33 mouse cellular contexts compared by ENCODE assay signal in genomic region chr2:153747994-153748393, GRCm38 (mm10). TPM values are rescaled to one million over a fixed set of nuclear protein-coding genes. Genes with fewer than 3 reads are reported as not detected.
"Had no signal": no experiment of that assay in that cellular context is flagged by ENCODE, and none has a peak within 500 bp of the region (broad histone marks: within the 10 kb centered on the region; RNA-seq: fewer than 3 reads in every experiment).

No protein-coding gene starts in this region.

- H3K9me3 ChIP-seq: embryonic facial prominence, embryonic 10.5 days; embryonic facial prominence, embryonic 12.5 days; embryonic facial prominence, embryonic 13.5 days; embryonic facial prominence, embryonic 15.5 days; forebrain, embryonic 10.5 days; forebrain, embryonic 12.5 days; forebrain, embryonic 13.5 days; forebrain, embryonic 15.5 days had no signal

- H3K9ac ChIP-seq: embryonic facial prominence, embryonic 12.5 days; embryonic facial prominence, embryonic 13.5 days; embryonic facial prominence, embryonic 15.5 days; forebrain, embryonic 12.5 days; forebrain, embryonic 13.5 days; forebrain, embryonic 15.5 days; forebrain, postnatal 0 days had no signal

- H3K4me3 ChIP-seq: embryonic facial prominence, embryonic 10.5 days; embryonic facial prominence, embryonic 12.5 days; embryonic facial prominence, embryonic 13.5 days; embryonic facial prominence, embryonic 15.5 days; erythroblast, embryonic 14.5 days; forebrain, embryonic 10.5 days; forebrain, embryonic 12.5 days; forebrain, embryonic 13.5 days; forebrain, embryonic 15.5 days; gastrocnemius, adult 2 months; heart, adult 2 months had no signal

- H3K4me2 ChIP-seq: embryonic facial prominence, embryonic 12.5 days; embryonic facial prominence, embryonic 13.5 days; embryonic facial prominence, embryonic 15.5 days; forebrain, embryonic 12.5 days; forebrain, embryonic 13.5 days; forebrain, embryonic 15.5 days had no signal

- H3K27ac ChIP-seq: embryonic facial prominence, embryonic 10.5 days; embryonic facial prominence, embryonic 12.5 days; embryonic facial prominence, embryonic 13.5 days; embryonic facial prominence, embryonic 15.5 days; forebrain, embryonic 10.5 days; forebrain, embryonic 12.5 days; forebrain, embryonic 13.5 days; forebrain, embryonic 15.5 days; gastrocnemius, adult 2 months; heart, adult 2 months had no signal

- DNase-seq: cerebellum, adult 2 months; cerebellum, adult 8-10 months; cerebellum, adult 9-10 months; cerebellum, adult 9-11 months; cerebellum, postnatal 10 days; cerebellum, postnatal 14 days; cerebellum, postnatal 25 days; cerebellum, postnatal 36 days; embryo, embryonic 11 days; forebrain, postnatal 0 days; gastrocnemius, adult 2 months; gastrocnemius, postnatal 10 days; gastrocnemius, postnatal 14 days; gastrocnemius, postnatal 25 days; gastrocnemius, postnatal 36 days; heart, adult 11 months; heart, adult 18-20 months; heart, adult 2 months had no signal

- H3K27me3 ChIP-seq: embryonic facial prominence, embryonic 12.5 days; embryonic facial prominence, embryonic 13.5 days; embryonic facial prominence, embryonic 15.5 days; forebrain, embryonic 12.5 days; forebrain, embryonic 13.5 days; forebrain, embryonic 15.5 days had no signal

- ATAC-seq: forebrain, embryonic 13.5 days; forebrain, embryonic 14.5 days; forebrain, embryonic 15.5 days; forebrain, embryonic 16.5 days; forebrain, postnatal 0 days had no signal

RNA-seq across cellular contexts. Expression of gene Efcab8, which starts 31.7 kb away (rescaled TPM):
- polyA plus RNA-seq: embryonic facial prominence, embryonic 10.5 days; embryonic facial prominence, embryonic 11.5 days; embryonic facial prominence, embryonic 13.5 days; embryonic facial prominence, embryonic 15.5 days; forebrain, embryonic 10.5 days; forebrain, embryonic 11.5 days; forebrain, embryonic 12.5 days; forebrain, embryonic 14.5 days; forebrain, embryonic 15.5 days; forebrain, postnatal 0 days had no signal

RNA-seq across cellular contexts. Expression of gene Dnmt3c, which starts 51.5 kb away (rescaled TPM):
- polyA plus RNA-seq: embryonic facial prominence, embryonic 10.5 days; embryonic facial prominence, embryonic 11.5 days; embryonic facial prominence, embryonic 12.5 days; embryonic facial prominence, embryonic 13.5 days; embryonic facial prominence, embryonic 14.5 days; embryonic facial prominence, embryonic 15.5 days; erythroblast, embryonic 14.5 days; forebrain, embryonic 10.5 days; forebrain, embryonic 11.5 days; forebrain, embryonic 12.5 days; forebrain, embryonic 13.5 days; forebrain, embryonic 15.5 days; forebrain, embryonic 16.5 days; forebrain, postnatal 0 days; gonadal fat pad, adult 2 months; heart, adult 2 months had no signal
